Mouse (Mus musculus) cerebellum, adult 8-10 months (tissue): Measurements from ENCODE around the gene Pla2g6.

Source experiments
- DNase-seq: peaks from one replicate; pipeline ENCODE4 v3.0.0; 2022

The Pla2g6 gene

GRCm38 (mm10) chr15:79270317-79271123 lies 57.7 kb downstream of the Pla2g6 start:
- no peak for DNase-seq

DNA sequence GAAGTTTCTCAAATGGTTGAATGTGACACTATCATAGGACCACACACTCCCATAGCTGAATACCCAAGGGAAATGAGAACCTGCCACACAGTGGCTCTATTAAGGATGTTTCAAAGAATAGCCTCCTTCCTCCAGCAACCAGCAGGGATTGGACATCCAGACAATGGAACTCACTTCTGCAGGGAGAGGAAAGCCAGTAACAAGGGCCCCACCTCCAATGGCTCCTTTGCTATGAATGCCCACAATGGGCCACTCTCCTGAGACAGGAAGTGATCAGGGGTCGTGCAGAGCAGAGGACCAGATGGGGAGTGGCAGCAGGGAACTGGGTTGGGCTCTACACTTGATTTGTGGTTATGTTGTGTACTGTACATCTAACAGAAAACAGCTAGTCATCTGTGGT lies 59.7 kb downstream of the Pla2g6 start:
- no peak for DNase-seq

- no peak for DNase-seq
Measured at GRCm38 (mm10) chr15:79265384-79265783, 62.8 kb downstream of the Pla2g6 start.

DNA sequence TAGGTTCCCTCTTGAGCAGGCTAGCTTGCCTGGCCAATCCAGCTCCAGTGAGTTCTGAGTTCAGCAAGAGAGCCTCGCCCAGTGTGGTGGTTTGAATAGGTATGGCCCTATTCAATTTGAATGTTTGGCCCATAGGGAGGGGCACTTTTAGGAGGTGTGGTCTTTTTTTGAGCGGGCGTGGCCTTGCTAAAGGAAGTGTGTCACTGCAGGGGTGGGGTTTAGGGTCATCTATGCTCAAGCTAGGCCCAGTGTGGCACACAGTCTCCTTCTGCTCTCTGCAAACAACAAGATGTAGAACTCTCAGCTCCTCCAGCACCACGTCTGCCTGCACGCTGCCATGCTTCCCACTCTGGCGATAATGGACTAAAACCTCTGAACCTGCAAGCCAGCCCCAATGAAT lies 64.5 kb downstream of the Pla2g6 start:
- no peak for DNase-seq

DNA sequence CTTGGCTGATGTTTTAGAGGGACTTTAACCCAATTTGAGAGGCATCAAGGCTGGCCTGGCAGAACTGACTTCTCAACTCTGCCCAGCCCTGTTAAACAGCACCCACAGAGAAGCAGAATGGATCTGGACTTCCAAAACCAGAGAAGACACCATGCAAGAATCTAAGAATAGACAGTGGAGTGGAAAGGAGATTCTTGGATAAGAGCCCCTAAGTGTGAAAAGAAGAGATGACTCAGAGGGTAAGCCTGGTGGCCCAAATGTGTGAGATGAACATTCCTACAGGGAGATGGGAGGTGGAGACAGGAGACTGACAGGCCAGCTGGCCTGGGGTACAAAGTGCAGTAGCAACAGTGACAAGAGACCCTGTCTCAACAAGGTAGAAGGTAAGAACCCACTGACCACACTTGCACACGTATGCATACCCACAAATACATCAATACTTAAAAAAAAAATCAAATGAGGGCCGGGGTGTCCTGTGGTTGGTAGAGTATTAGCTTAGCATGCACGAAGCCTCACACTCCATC lies 65.3 kb downstream of the Pla2g6 start:
- no peak for DNase-seq

- DNase-seq: no peak
Measured at GRCm38 (mm10) chr15:79262375-79262774, 65.8 kb downstream of the Pla2g6 start.

DNA sequence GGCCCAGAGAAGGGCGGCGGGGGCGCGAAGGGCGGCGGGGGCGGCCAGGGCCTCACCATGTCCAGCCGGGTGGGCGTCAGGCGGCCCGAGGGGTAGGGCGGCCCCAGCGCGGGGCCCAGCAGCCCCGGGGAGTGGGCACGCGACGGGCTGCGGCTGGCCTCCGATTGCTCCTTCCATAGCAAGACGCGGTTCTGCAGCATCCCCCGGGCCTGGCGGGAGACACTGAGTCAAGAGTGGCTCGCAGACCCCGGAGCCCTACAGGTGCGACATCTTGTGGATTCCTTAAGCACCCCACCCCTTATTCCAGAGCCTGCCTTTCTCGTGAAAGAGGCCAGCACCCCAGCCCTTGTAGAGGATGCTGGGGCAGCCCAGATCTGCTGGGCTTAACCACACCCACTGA lies 66.4 kb downstream of the Pla2g6 start:
- no peak for DNase-seq

DNA sequence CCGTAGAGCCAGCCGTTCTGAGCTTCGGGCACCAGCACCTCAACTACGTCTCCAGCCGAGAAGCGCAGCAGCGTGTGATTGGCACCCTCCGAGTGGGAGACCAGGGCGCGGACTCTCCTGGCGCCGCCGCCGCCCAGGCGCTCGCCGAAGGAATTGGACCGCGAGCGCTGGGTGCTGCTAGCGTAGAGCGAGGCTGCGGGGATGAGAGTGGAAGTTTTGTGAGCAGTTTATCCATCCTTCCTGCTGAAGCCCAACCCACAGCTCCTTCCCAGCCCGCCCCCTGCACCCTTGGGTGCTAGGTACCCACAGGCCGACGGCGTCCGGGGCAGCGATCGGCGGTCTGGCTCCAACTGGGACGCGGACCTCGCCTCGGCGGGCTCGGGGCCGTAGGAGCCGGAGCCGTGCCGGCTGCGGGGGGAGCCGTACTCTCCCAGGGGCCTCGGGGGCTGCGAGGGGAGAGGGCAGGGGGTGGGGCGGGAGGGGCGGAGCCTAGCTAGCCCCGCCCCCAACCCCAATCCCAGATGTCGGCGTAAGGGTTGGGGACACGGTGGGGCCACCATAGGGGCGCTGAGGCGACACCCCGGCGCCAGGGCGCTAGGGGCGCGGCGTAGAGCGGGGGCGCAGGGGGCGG lies 67.0 kb downstream of the Pla2g6 start:
- no peak for DNase-seq

DNA sequence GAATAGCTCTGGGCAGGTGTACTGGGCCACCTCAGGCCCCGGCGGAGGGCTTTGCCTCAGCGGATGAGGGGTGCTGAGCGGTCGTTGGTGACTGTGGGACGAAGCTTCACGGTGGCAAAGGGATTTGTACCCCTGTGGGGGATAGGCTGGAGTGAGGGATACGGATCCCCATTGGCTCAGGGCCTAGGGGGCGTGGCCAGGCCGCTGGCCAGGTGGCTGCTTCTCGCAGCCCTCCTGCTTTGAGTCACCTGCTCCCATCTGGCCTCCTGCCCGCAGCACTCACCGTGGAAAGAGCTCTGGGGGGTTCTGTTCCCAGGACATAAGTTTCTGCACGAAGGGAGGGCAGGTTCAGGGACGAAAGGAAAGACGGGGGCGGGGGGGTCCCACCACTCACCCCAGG lies 69.7 kb downstream of the Pla2g6 start:
- no peak for DNase-seq

DNA sequence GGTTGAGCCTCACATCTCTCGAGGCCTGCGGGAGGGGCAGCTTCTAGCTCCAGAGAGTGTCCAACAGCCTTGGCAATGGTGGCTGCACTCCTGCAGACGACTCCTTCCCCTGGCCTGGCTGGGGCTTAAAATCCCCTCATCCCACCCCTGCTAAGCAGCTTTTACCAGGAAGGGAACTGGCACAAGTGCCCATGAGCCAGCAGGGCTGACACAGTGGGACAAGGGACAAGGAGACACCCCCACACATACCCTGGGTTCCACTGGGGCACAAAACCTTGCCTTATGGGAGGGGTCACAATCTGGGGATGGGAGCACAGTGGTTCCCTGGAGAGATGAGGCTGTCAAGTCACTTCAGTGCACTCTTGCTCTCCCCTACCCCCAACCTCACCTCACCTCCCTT lies 73.5 kb downstream of the Pla2g6 start, which contains the start of gene Slc16a8:
Slc16a8 (minus strand) TSS at position 101 of the 400 bp plus-strand sequence.
- DNase-seq: no peak

GRCm38 (mm10) chr15:79252580-79252979 lies 75.6 kb downstream of the Pla2g6 start:
- DNase-seq: no peak

- no peak for DNase-seq
Measured at GRCm38 (mm10) chr15:79251781-79252491, 76.3 kb downstream of the Pla2g6 start.

DNA sequence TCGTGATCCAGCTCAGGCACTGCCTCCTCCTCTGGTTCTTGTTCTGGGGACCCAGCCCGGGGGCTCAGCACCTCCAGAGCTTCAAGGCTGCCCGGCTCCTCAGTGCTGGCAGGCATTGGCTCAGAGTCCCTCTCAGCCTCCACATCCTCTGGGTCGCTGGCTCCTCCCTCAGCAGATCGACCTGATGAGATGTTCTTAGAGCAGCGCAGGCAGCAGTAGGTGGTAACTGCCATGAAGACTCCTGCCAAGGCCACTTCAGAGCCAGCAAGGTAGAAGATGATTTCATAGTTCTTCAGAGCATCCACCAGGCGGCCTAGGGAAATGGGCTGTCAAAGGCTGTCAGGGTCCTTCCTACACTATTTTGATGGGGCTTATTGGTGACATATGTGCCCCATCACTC lies 77.0 kb downstream of the Pla2g6 start:
- DNase-seq: no peak

DNA sequence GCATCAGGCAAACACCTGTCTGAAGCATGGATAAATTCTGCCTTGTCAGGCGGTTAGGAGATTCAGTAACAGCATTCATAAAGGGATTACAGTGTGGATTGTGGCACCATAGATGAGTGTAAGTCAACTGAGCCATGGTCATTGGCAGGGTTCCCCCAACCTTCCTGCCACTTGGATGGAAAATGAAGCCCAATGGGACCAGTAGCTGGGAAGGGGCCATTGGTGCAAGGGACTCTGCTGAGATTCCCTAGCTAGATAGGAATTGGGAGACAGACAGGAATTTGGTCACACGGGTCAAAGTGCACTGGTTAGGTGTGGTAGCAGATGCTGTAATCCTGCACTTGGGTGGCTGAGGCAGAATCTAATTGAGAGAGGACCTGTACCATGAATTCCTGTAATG lies 78.0 kb downstream of the Pla2g6 start:
- no peak for DNase-seq

DNA sequence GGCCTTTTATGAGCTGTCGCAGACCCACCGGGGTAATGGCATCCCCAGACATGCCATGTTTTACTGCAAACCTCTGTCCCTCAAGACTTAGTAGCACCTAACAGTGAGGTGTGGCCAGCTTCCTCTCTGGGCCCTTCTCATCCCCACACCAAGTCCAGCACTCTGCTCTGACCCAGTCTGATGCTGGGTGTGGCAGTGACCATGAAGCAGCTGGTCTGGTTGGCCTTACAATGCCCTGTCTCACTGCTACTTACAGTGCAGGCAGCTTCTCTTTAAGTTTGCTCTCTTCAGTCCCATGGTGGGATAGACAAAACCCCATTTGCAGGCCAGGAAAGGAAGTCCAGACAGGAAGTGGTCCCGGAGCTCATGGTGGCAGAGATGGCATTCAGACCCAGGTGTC lies 82.9 kb downstream of the Pla2g6 start:
- no peak for DNase-seq

DNA sequence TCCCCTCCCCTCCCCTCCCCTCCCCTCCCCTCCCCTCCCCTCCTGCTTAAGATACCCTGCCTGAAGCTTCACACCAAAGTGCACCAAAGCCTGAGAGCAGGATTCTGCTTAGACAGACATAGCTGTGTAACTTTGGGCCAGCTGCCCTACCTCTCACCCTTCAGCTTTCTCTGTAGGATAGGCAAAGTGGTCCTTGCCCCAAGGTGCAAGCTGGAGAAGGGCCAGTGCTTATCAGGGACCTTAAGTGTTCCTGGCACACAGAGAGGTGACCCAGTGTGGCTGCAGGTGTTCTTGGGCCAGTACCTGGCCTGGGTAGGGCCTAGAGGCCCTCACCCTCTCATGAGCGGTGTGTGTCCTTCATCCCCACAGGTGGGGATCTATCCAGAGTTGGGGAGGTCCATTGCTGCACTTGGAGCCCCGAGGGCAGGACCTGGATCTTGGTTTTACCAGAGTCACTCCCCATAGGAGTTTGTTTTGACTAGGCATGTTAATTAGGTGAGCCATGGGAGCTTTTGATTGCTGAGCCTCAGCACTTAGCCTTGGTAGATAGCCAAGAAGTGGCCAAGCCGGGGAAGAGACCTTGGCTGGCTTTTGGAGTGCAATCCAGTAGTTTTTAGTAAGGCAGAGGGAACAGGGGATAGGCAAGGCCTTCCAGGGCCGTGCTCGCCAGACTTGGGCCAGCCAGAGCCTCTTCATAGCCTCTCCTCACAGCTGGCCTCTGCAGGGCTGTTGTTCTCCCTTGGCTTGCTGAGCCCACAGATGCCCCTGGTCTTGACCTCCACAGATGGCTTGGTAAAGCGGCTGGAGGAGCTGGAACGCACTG lies 83.9 kb downstream of the Pla2g6 start:
- DNase-seq: no peak

DNA sequence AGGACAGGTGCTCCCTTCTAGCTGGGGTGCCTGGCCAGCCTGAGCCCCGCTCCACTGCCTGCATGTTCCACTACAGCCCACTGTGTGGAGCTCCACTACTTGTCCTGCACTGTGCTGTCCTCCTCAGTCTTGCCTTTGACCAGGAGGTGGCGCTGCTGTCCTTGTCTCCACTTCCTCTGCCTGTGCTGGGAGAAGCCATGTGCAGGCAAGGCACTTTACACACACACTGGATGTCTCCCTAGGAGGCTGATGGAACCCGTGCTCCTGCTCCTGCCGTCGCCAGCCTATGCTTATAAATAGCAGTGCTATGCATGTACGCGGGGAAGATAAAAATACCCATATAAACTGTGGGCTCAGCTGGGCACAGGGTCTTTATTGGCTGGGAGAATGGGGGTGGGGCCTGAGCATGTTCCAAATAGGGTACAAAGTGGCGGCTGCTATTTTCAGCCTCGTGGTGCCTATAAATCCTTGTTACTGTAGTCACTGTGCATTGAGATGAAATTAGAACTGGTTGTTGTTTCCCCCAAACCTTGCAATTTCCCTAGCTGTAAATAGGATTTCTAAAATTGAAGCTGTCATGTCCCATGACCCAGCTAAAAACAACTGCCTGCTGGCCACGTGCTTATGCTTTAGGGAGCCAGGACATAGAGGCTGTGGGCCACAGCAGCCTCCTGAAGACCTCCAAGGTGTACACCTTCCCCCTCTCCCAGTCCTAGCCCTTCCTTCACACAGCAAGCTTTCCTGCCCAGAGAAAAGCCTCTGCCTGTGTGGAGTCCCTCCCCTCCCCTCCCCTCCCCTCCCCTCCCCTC lies 84.8 kb downstream of the Pla2g6 start:
- DNase-seq: peak; percentile 89

DNA sequence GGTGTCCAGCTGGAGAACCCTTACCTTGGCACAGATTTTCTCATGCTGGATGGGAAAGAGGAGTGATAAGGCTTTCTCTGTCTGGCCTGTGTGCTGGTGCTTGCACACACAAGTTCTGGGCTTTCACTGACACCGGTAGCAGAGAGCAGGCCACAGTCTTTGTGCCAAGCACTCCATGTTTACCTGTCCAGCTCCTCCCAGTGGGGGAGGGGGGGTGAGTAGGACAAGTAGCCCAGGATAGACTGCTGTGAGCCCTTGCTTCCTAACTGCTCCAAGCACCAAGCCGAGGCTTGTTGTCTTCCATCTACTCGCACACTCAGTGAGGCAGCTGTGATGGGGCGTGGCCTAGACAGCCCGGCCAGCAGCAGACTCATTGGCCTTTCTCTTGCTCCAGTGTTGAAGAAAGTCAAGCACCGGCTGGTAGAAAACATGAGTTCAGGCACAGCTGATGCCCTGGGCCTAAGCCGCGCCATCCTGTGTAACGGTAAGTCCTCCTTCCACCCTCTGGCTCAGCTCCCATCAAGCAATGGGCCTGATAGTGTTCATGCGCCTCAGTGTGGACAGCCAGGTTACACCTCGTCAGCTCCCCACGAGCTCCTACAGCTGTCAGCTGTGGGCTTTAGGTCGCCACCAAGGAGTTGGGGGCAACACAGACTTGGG lies 85.5 kb downstream of the Pla2g6 start:
- DNase-seq: no peak

GRCm38 (mm10) chr15:79238036-79238435 lies 90.2 kb downstream of the Pla2g6 start:
- DNase-seq: no peak
